Mouse (Mus musculus) layer of hippocampus, adult 9-11 months (tissue): ENCODE data around the gene Nudt3.

Source experiments
- DNase-seq: peaks from one replicate; pipeline ENCODE4 v3.0.0; 2022

The Nudt3 gene

DNA sequence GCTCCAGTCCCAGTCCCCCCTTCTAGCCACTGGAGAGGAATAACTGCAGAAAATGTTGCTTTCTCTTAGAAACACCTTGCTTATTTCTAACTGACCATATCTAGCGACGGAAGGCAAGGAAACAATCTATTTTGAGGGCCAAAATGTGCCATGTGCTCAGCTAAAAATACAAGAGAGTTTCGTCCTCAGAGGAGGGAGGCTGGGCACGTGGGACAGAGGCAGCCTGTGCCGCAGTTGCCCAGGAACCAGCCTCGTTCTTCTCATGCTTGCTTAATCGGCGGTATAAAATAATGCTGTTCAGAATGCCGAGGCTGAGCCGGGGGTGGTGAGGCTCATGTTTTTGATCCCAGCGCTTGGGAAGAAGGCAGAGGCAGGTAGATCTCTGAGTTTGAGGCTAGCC is 78.7 kb downstream of the Nudt3 start:
- DNase-seq, result peak; percentile 56

DNA sequence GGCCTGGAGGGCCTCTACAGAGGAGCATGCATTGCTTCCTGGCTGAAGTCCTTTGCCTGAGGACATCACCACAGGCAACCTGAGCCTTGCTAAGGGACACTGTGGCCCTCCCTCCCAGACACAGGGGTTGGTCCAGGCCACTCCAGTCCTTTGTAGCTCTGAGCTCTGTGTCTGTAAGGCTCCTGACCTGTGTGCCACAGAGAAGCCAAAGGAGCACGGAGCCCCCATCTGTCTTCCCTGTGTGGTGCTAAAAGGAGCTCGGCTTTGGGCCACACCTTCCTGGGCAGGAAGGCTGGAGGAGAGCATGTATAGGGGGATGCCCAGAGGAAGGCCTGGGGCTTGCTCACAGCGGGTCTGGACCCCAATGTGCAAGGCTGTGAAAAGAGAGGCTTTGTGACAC is 81.3 kb downstream of the Nudt3 start:
- no peak for DNase-seq

DNA sequence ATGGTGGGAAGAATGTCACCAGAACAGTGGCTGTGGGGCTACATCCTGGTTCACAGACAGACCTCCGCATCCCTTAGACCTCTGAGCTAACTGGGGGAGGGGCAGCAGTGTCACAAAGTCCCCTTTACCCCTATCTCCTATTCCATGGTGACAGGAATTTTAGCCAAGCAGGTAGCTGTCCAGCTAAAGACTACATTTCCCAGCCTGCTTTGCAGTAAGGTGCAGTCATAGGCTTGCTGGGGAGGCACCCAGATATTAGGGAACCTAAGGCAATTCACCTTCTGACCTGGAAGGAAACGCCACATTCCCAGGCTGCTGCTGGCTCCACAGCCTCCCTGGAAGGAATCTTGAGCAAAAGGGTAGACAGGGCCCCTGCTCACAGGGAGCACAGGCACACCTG is 82.0 kb downstream of the Nudt3 start:
- no peak for DNase-seq

DNA sequence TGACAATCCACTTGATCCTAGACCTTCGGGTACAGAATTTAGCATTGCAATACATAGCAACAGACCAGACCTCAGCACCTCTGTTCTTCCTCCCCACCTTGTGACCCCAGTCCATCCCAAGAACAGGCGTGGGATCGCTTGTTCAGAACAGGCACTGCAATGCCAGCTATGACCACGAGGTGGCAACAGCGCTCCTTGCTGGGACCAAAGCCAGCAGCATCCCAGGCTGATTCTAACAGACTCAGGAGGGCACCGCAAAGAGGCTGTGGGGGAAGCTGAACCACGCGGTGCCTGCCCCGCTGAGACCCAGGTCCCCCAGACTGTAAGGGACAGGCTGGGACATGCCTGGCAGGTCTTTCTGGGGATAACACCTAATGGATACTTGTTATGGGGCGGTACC is 88.6 kb downstream of the Nudt3 start:
- peak; percentile 83 for DNase-seq

DNA sequence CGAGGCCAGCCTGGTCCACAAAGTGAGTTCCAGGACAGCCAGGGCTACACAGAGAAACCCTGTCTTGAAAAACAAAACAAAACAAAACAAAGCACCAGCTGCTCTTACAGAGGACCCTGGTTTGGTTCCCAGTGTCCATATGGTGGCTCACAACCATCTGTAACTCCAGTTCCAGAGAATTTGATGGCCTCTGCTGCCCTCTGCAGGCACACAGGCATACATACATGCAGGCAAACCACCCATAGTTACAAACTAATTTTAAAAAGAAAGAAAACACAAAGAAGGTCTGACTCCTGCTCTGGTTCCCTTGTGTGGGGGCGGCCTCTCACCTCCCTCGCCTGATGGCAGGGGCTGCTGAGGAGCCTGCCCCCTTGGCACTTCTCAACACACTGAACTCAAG is 89.9 kb downstream of the Nudt3 start:
- DNase-seq, result no peak

DNA sequence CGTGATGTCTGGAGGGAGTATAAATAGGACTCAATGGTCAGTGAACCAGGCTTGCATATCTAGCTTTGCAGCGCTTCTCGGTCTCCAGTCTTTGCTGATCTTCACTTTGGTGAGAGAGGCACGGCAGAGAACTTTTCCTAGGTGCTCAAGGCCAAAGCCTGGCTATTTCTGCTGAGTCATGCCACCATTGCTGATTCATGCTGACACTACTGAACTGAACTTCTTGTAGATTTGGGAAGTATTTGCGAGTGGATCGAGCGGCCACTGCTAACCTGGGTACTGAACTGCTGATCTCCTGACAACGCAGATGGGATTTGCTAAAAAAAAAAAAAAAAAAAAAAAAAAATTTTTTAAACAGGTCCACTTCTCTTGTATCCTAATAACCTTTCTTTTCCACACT is 91.2 kb downstream of the Nudt3 start:
- no peak for DNase-seq
